Comparison of ENCODE assay signal across 8 mouse cellular contexts in genomic region chr6:93912582-93913225, GRCm38 (mm10).
A peak's percentile ranks its signal among the peaks of the same experiment; 100 is the strongest.
DNase-seq lines count a peak whose midpoint lies in the region; ATAC-seq and TF ChIP-seq lines count a peak whose summit lies in the region.

No protein-coding gene starts in this region.

- no peaks in the 10 kb centered on the region for H3K9me3 ChIP-seq in heart, embryonic 11.5 days (replicated peaks; ENCODE audit: control insufficient read depth, low read length)
- no peaks in the 10 kb centered on the region for H3K9me3 ChIP-seq in midbrain, postnatal 0 days (ENCODE audit: low read length)

- peak overlapping the region; percentile 40 for H3K4me3 ChIP-seq in heart, embryonic 11.5 days (ENCODE audit: low read depth, low read length)
- H3K4me3 ChIP-seq in midbrain, postnatal 0 days (ENCODE audit: low read depth, low read length), result peak overlapping the region; percentile 68

- no peaks in the 10 kb centered on the region for H3K36me3 ChIP-seq in heart, embryonic 11.5 days (ENCODE audit: control insufficient read depth, insufficient read depth, low read length)
- no peaks in the 10 kb centered on the region for H3K36me3 ChIP-seq in midbrain, postnatal 0 days (ENCODE audit: insufficient read depth, low read length)

- 1% methylated on average over 20 of the region's 20 CpGs for WGBS in heart, embryonic 11.5 days (ENCODE audit: insufficient replicate concordance)
- WGBS in midbrain, postnatal 0 days, result under 1% methylated on average over 20 of the region's 20 CpGs

- peak overlapping the region; percentile 64 for H3K27ac ChIP-seq in heart, embryonic 11.5 days (ENCODE audit: low read depth, low read length)
- H3K27ac ChIP-seq in midbrain, postnatal 0 days (ENCODE audit: low read depth, low read length), result peak overlapping the region; percentile 96

- TF ChIP-seq CTCF in midbrain, postnatal 0 days (IDR thresholded peaks at IDR 0.05), result no peak

- intact Hi-C loops in heart, postnatal 25 days (cut with DNase I), result no loop called here

- peak overlapping the region; percentile 72 for H3K4me2 ChIP-seq in heart, embryonic 11.5 days
- peak overlapping the region; percentile 72 for H3K4me2 ChIP-seq in midbrain, postnatal 0 days (ENCODE audit: low read depth, low read length, poor library complexity, severe bottlenecking)

- no peaks in the 10 kb centered on the region for H3K27me3 ChIP-seq in heart, embryonic 11.5 days (ENCODE audit: control insufficient read depth, insufficient read depth, low read length)
- H3K27me3 ChIP-seq in midbrain, postnatal 0 days (ENCODE audit: insufficient read depth, low read length), result no peaks in the 10 kb centered on the region

- peak; percentile 52; the same call in 1 of the 2 replicates for ATAC-seq in heart, embryonic 11.5 days (replicated peaks; ENCODE audit: insufficient number of reproducible peaks, low FRiP score, low TSS enrichment)
- peak; percentile 58 for ATAC-seq in frontal cortex, adult (ENCODE audit: low TSS enrichment)
- ATAC-seq in midbrain, postnatal 0 days (ENCODE audit: low FRiP score), result peak; percentile 84
- ATAC-seq in erythroid progenitor cell, adult 5-6 weeks (replicated peaks; ENCODE audit: low FRiP score, poor library complexity, severe bottlenecking), result no peak

- peak overlapping the region; percentile 43 for H3K9ac ChIP-seq in heart, embryonic 11.5 days (ENCODE audit: low read depth, low read length)
- peak overlapping the region; percentile 95 for H3K9ac ChIP-seq in midbrain, postnatal 0 days (replicated peaks; ENCODE audit: low read length, poor library complexity, severe bottlenecking)

- peaks cover 21% of the 10 kb centered on the region for H3K4me1 ChIP-seq in heart, embryonic 11.5 days (ENCODE audit: control insufficient read depth, insufficient read depth, low read length)
- peaks cover 10% of the 10 kb centered on the region; the same call in 1 of the 2 replicates for H3K4me1 ChIP-seq in midbrain, postnatal 0 days (ENCODE audit: insufficient read depth, low read length)

- DNase-seq in heart, postnatal 25 days (ENCODE audit: low spot score), result no peak
- peak; percentile 85 for DNase-seq in cerebellum, adult 9-11 months
- DNase-seq in layer of hippocampus, postnatal 14 days (ENCODE audit: low spot score in 2 of 2), result peak; percentile 59 to 67
- peak; percentile 87 for DNase-seq in midbrain, postnatal 0 days (ENCODE audit: low spot score)
- DNase-seq in spleen, adult 12 weeks (ENCODE audit: low spot score), result no peak

Comparison
In these comparisons a context has a peak if more than half of its experiments do, and no peak if none do; other contexts are left out.
1. DNase-seq: peak in cerebellum, adult 9-11 months (single experiment), layer of hippocampus, postnatal 14 days (2 of 2) and midbrain, postnatal 0 days (single experiment); none in heart, postnatal 25 days (single experiment) and spleen, adult 12 weeks (single experiment).